Mouse (Mus musculus): ENCODE measurements around the gene Slc26a1. TPM values are rescaled to one million over a fixed set of nuclear protein-coding genes. Genes with fewer than 3 reads are reported as not detected.

Slc26a1 gene
- total RNA-seq (2017): not detected in 3 replicates

GRCm38 (mm10) chr5:108675251-108675816 is at the start of gene Slc26a1:
Slc26a1 (minus strand) TSS chr5:108675569.
- ATAC-seq (replicated peaks; ENCODE audit: insufficient number of reproducible peaks, low FRiP score, low TSS enrichment, poor library complexity, severe bottlenecking): no peak

GRCm38 (mm10) chr5:108724006-108724405 is 48.6 kb upstream of the Slc26a1 start:
- no peak for ATAC-seq (replicated peaks; ENCODE audit: insufficient number of reproducible peaks, low FRiP score, low TSS enrichment, poor library complexity, severe bottlenecking)

GRCm38 (mm10) chr5:108719761-108720160 is 44.4 kb upstream of the Slc26a1 start:
- no peak for ATAC-seq (replicated peaks; ENCODE audit: insufficient number of reproducible peaks, low FRiP score, low TSS enrichment, poor library complexity, severe bottlenecking)

- no peak for ATAC-seq (replicated peaks; ENCODE audit: insufficient number of reproducible peaks, low FRiP score, low TSS enrichment, poor library complexity, severe bottlenecking)
Observed at GRCm38 (mm10) chr5:108718051-108718450, 42.7 kb upstream of the Slc26a1 start.

GRCm38 (mm10) chr5:108715974-108716373 is 40.6 kb upstream of the Slc26a1 start:
- ATAC-seq (replicated peaks; ENCODE audit: insufficient number of reproducible peaks, low FRiP score, low TSS enrichment, poor library complexity, severe bottlenecking): no peak

GRCm38 (mm10) chr5:108714149-108714548 is 38.8 kb upstream of the Slc26a1 start:
- ATAC-seq (replicated peaks; ENCODE audit: insufficient number of reproducible peaks, low FRiP score, low TSS enrichment, poor library complexity, severe bottlenecking): no peak

- ATAC-seq (replicated peaks; ENCODE audit: insufficient number of reproducible peaks, low FRiP score, low TSS enrichment, poor library complexity, severe bottlenecking): no peak
Observed at GRCm38 (mm10) chr5:108713691-108714090, 38.3 kb upstream of the Slc26a1 start.

- no peak for ATAC-seq (replicated peaks; ENCODE audit: insufficient number of reproducible peaks, low FRiP score, low TSS enrichment, poor library complexity, severe bottlenecking)
Observed at GRCm38 (mm10) chr5:108713096-108713495, 37.7 kb upstream of the Slc26a1 start.

- ATAC-seq (replicated peaks; ENCODE audit: insufficient number of reproducible peaks, low FRiP score, low TSS enrichment, poor library complexity, severe bottlenecking): no peak
Observed at GRCm38 (mm10) chr5:108711968-108712367, 36.6 kb upstream of the Slc26a1 start.

GRCm38 (mm10) chr5:108708981-108709731 is 33.8 kb upstream of the Slc26a1 start:
- no peak for ATAC-seq (replicated peaks; ENCODE audit: insufficient number of reproducible peaks, low FRiP score, low TSS enrichment, poor library complexity, severe bottlenecking)

GRCm38 (mm10) chr5:108708419-108708818 is 33.0 kb upstream of the Slc26a1 start:
- no peak for ATAC-seq (replicated peaks; ENCODE audit: insufficient number of reproducible peaks, low FRiP score, low TSS enrichment, poor library complexity, severe bottlenecking)

- no peak for ATAC-seq (replicated peaks; ENCODE audit: insufficient number of reproducible peaks, low FRiP score, low TSS enrichment, poor library complexity, severe bottlenecking)
Observed at GRCm38 (mm10) chr5:108707758-108708157, 32.4 kb upstream of the Slc26a1 start.

GRCm38 (mm10) chr5:108703754-108704626 is 28.6 kb upstream of the Slc26a1 start:
- ATAC-seq (replicated peaks; ENCODE audit: insufficient number of reproducible peaks, low FRiP score, low TSS enrichment, poor library complexity, severe bottlenecking): no peak

- ATAC-seq (replicated peaks; ENCODE audit: insufficient number of reproducible peaks, low FRiP score, low TSS enrichment, poor library complexity, severe bottlenecking): no peak
Observed at GRCm38 (mm10) chr5:108701341-108702021, 26.1 kb upstream of the Slc26a1 start.

GRCm38 (mm10) chr5:108700346-108700745 is 25.0 kb upstream of the Slc26a1 start:
- no peak for ATAC-seq (replicated peaks; ENCODE audit: insufficient number of reproducible peaks, low FRiP score, low TSS enrichment, poor library complexity, severe bottlenecking)

GRCm38 (mm10) chr5:108697341-108697753 is 22.0 kb upstream of the Slc26a1 start:
- ATAC-seq (replicated peaks; ENCODE audit: insufficient number of reproducible peaks, low FRiP score, low TSS enrichment, poor library complexity, severe bottlenecking): no peak

- no peak for ATAC-seq (replicated peaks; ENCODE audit: insufficient number of reproducible peaks, low FRiP score, low TSS enrichment, poor library complexity, severe bottlenecking)
Observed at GRCm38 (mm10) chr5:108696542-108696941, 21.2 kb upstream of the Slc26a1 start.

- no peak for ATAC-seq (replicated peaks; ENCODE audit: insufficient number of reproducible peaks, low FRiP score, low TSS enrichment, poor library complexity, severe bottlenecking)
Observed at GRCm38 (mm10) chr5:108695861-108696260, 20.5 kb upstream of the Slc26a1 start.
